Mouse (Mus musculus) limb, embryonic 13.5 days (tissue): Measurements from ENCODE around the gene Cyth4. TPM values are rescaled to one million over a fixed set of nuclear protein-coding genes. Genes with fewer than 3 reads are reported as not detected.

Source experiments
- polyA plus RNA-seq: library from polyadenylated mRNA; unstranded; fragments of >200 nt; fragmentation: Nextera tagmentation; extraction: Ambion mirVana; gene quantifications from 2 replicates; pipeline ENCODE4 v1.2.1, GENCODE M21; 2015

Gene Cyth4
- polyA plus RNA-seq, 1 experiment from 2014 or later: 8.7 TPM

Other genes starting within 250 kb of the Cyth4 start
- not detected in 2 replicates for gene Tex33, start 201.1 kb upstream of the Cyth4 start, polyA plus RNA-seq
- 5.6 and 7.3 TPM in 2 replicates for gene Tst, start 191.1 kb upstream of the Cyth4 start, polyA plus RNA-seq
- gene Mpst, start 190.6 kb upstream of the Cyth4 start, polyA plus RNA-seq: 1.6 TPM in 2 replicates
- gene Kctd17, start 168.5 kb upstream of the Cyth4 start, polyA plus RNA-seq: 45.0 and 48.3 TPM in 2 replicates
- 0.13 and 0.81 TPM in 2 replicates for gene Tmprss6, start 128.4 kb upstream of the Cyth4 start, polyA plus RNA-seq
- gene Il2rb, start 101.8 kb upstream of the Cyth4 start, polyA plus RNA-seq: 0.22 and 0.24 TPM in 2 replicates
- gene C1qtnf6, start 65.6 kb upstream of the Cyth4 start, polyA plus RNA-seq: 32.2 and 34.6 TPM in 2 replicates
- gene Sstr3, start 52.4 kb upstream of the Cyth4 start, polyA plus RNA-seq: not detected in 2 replicates
- gene Rac2, start 24.3 kb upstream of the Cyth4 start, polyA plus RNA-seq: 11.3 and 12.5 TPM in 2 replicates
- gene Elfn2, start 121.7 kb downstream of the Cyth4 start, polyA plus RNA-seq: 0.05 and 0.11 TPM in 2 replicates
- gene Mfng, start 176.4 kb downstream of the Cyth4 start, polyA plus RNA-seq: 14.1 and 15.0 TPM in 2 replicates
- 3.0 TPM in 2 replicates for gene Card10, start 206.0 kb downstream of the Cyth4 start, polyA plus RNA-seq
- gene Cdc42ep1, start 245.6 kb downstream of the Cyth4 start, polyA plus RNA-seq: 17.9 and 19.1 TPM in 2 replicates